Comparison of ENCODE assay signal across 1 mouse cellular context in genomic region chr1:51584925-51585424, GRCm38 (mm10).
TF ChIP-seq lines count a peak whose summit lies in the region.

No protein-coding gene starts in this region.

TF ChIP-seq in CH12.LX, 34 proteins besides CTCF, POLR2A, EP300 and RAD21 (continued from another document):
- TF ChIP-seq ZNF384 (IDR thresholded peaks at IDR 0.05; ENCODE audit: low read depth, low read length): no peak
- TF ChIP-seq ZKSCAN1 (IDR thresholded peaks at IDR 0.05; ENCODE audit: borderline replicate concordance, low read depth, low read length): no peak
- no peak for TF ChIP-seq UBTF (IDR thresholded peaks at IDR 0.05; ENCODE audit: low read depth, low read length)
- TF ChIP-seq RCOR1 (conservative IDR thresholded peaks at IDR 0.05; ENCODE audit: low read depth, low read length): no peak
- no peak for TF ChIP-seq CHD1 (IDR thresholded peaks at IDR 0.05; ENCODE audit: low read depth, low read length)
- TF ChIP-seq MAZ (IDR thresholded peaks at IDR 0.05; ENCODE audit: low read depth, low read length): no peak
- TF ChIP-seq E2F4 (IDR thresholded peaks at IDR 0.05; ENCODE audit: insufficient replicate concordance, low read depth, low read length): no peak
- TF ChIP-seq NELFE (IDR thresholded peaks at IDR 0.05; ENCODE audit: low read depth, low read length): no peak
- TF ChIP-seq MYC (IDR thresholded peaks at IDR 0.05; ENCODE audit: low read depth, low read length): no peak
- TF ChIP-seq CHD2 (IDR thresholded peaks at IDR 0.05; ENCODE audit: low read length): no peak
- no peak for TF ChIP-seq KAT2A (IDR thresholded peaks at IDR 0.05; ENCODE audit: insufficient replicate concordance, low read length)
- TF ChIP-seq MXI1 (IDR thresholded peaks at IDR 0.05; ENCODE audit: low read depth, low read length): no peak
- 0 out of 2 replicates have a peak, but pooled peaks have one; percentile 15 for TF ChIP-seq MEF2A (IDR thresholded peaks at IDR 0.05; ENCODE audit: borderline replicate concordance, low read depth, low read length)
- no peak for TF ChIP-seq JUN (IDR thresholded peaks at IDR 0.05; ENCODE audit: insufficient read depth, low read depth, low read length)
- TF ChIP-seq NRF1 (IDR thresholded peaks at IDR 0.05; ENCODE audit: low read depth, low read length): no peak
- no peak for TF ChIP-seq IRF4 (IDR thresholded peaks at IDR 0.05; ENCODE audit: low read depth, low read length)
- TF ChIP-seq MAFK (IDR thresholded peaks at IDR 0.05; ENCODE audit: insufficient replicate concordance, low read length): 0 out of 2 replicates have a peak, but pooled peaks have one; percentile 15
- TF ChIP-seq HCFC1 (IDR thresholded peaks at IDR 0.05; ENCODE audit: low read depth, low read length): peak; percentile 50
- TF ChIP-seq BHLHE40 (IDR thresholded peaks at IDR 0.05; ENCODE audit: low read depth, low read length): peak; percentile 49; the same call in 1 of the 2 replicates
- TF ChIP-seq ELF1 (IDR thresholded peaks at IDR 0.05; ENCODE audit: low read depth, low read length): peak; percentile 71
- TF ChIP-seq ZC3H11A (IDR thresholded peaks at IDR 0.05; ENCODE audit: low read depth, low read length): no peak
